Mouse (Mus musculus) erythroblast, embryonic 14.5 days (primary cell): Measurements from ENCODE around the gene D630045J12Rik. TPM values are rescaled to one million over a fixed set of nuclear protein-coding genes. Genes with fewer than 3 reads are reported as not detected.

ENCODE experiments used
- H3K27me3 ChIP-seq: 2 replicates; pipeline ENCODE4 v1.6.1; 2012; ENCODE audit warnings: inconsistent platforms; ENCODE audit not compliant: control insufficient read depth
- H3K36me3 ChIP-seq: 2 replicates; pipeline ENCODE4 v1.6.1; 2012; ENCODE audit warnings: mild to moderate bottlenecking, inconsistent platforms; ENCODE audit not compliant: control insufficient read depth
- H3K4me1 ChIP-seq: 2 replicates; pipeline ENCODE4 v1.6.1; 2012; ENCODE audit warnings: inconsistent platforms; ENCODE audit not compliant: control insufficient read depth
- H3K4me3 ChIP-seq: replicated peaks from 2 replicates; pipeline ENCODE3; 2012; ENCODE audit warnings: moderate library complexity, mild to moderate bottlenecking, inconsistent platforms
- H3K9me3 ChIP-seq: 2 replicates; pipeline ENCODE4 v1.6.1; 2012; ENCODE audit warnings: low read length, inconsistent platforms, mixed read lengths; ENCODE audit not compliant: control insufficient read depth
- GATA1 ChIP-seq: IDR thresholded peaks from 2 replicates; pipeline ENCODE4 v1.6.1; 2012; ENCODE audit warnings: low read length, inconsistent platforms, mixed read lengths
- TAL1 ChIP-seq: IDR thresholded peaks from 3 replicates; pipeline ENCODE4 v1.6.1; 2012; ENCODE audit warnings: low read length, inconsistent platforms, mixed read lengths
- polyA plus RNA-seq: library from polyadenylated mRNA; stranded (reverse); fragments of >175 nt; gene quantifications from 2 replicates; pipeline ENCODE4 v1.2.3, GENCODE M21; 2012

The D630045J12Rik gene
- polyA plus RNA-seq, 1 experiment = under 0.01 TPM

GRCm38 (mm10) chr6:38263393-38264159, 9.8 kb upstream of the D630045J12Rik start:
- H3K4me3 ChIP-seq = no peak overlapping the region
- H3K36me3 ChIP-seq = no peaks in the 10 kb centered on the region
- TF ChIP-seq GATA1 (no peak), TAL1 (no peak)
- no peaks in the 10 kb centered on the region for H3K27me3 ChIP-seq
- H3K4me1 ChIP-seq = no peaks in the 10 kb centered on the region
- no peaks in the 10 kb centered on the region for H3K9me3 ChIP-seq

DNA sequence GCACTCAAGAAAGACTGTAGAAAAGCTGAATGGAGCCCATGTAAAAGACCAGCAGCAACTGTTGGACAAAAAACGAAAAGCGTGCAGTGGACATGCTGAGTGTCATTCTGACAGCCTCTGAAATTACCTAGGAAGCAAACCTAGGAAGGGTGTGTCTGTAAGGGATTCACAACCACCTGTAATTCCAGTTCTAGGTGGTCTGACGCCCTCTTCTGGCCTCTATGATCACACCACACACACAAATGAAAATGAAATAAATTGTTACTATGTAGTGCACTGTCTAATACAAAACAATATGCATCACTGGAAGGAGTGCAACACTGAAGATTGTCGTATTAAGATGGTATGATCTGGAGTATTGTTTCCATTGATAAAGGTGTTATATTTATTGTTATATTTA, 8.1 kb upstream of the D630045J12Rik start:
- H3K36me3 ChIP-seq = no peaks in the 10 kb centered on the region
- no peaks in the 10 kb centered on the region for H3K4me1 ChIP-seq
- no peaks in the 10 kb centered on the region for H3K9me3 ChIP-seq
- TF ChIP-seq GATA1 (no peak), TAL1 (no peak)
- no peak overlapping the region for H3K4me3 ChIP-seq
- H3K27me3 ChIP-seq = no peaks in the 10 kb centered on the region

DNA sequence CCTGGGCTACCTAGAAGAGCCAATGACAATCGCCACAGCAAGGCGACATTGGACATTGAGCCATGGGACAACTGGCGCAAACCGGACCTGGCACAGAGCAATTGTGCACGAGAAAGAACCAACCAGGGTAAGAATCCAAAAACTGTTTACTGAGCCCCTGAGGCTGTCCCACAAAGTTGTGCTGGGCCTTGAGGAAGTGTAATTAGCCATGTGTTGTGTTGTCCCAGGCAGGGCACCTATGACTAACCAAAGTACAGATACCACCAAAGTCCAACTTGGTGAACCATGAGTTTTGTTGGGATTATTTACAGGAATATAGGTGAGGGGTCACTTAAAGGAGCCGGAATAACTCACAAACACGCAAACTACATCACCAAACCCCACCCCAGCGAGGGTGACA, 3.7 kb upstream of the D630045J12Rik start:
- TF ChIP-seq GATA1 (no peak), TAL1 (no peak)

DNA sequence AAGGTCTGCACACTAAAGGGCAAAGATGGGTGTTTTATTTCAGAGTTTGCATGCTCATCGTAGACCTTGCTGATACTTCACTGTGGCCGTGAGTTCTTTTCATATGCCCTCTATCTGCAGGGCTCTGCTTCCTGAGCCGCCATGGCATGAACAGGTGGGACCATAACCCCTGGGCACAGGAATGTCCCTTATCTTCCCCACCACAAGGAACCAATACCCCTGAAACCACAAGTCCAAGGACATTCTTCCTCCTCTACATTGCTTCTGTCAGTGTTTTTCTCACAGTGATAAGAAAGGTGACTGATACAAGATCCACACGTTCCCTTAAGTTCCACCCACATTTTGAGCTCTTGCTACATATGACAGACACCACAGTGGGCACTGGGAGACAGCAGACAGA, 3.0 kb upstream of the D630045J12Rik start:
- no peaks in the 10 kb centered on the region for H3K9me3 ChIP-seq
- H3K4me1 ChIP-seq = peaks cover 13% of the 10 kb centered on the region
- no peaks in the 10 kb centered on the region for H3K36me3 ChIP-seq
- peaks cover 41% of the 10 kb centered on the region for H3K27me3 ChIP-seq
- TF ChIP-seq TAL1 (no peak), GATA1 (no peak)
- no peak overlapping the region for H3K4me3 ChIP-seq

More for the DNA sequence above, 3.7 kb upstream of the D630045J12Rik start:
- Histone ChIP-seq H3K4me3 (no peak overlapping the region), H3K4me1 (peaks cover 13% of the 10 kb centered on the region), H3K36me3 (no peaks in the 10 kb centered on the region), H3K27me3 (peaks cover 33% of the 10 kb centered on the region), H3K9me3 (no peaks in the 10 kb centered on the region)

DNA sequence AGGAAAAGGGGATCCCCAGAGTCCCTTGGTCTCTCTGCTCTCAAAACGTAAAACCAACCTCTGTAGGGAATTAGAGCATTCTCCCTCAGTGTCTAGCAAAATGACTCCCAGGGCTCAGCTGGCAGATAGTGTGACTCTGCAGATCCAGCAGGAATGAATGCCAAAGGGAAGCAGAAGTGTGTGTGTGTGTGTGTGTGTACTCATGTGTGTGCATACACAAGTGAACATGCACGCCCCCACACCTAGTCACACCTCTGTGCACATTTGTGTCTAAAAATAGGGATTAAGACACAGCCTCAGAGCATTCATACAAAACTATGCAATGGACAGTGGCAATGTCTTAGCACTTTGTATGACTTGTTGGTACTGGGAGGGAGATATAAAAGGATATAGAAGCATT, 2.0 kb upstream of the D630045J12Rik start:
- no peaks in the 10 kb centered on the region for H3K9me3 ChIP-seq
- H3K27me3 ChIP-seq = peaks cover 46% of the 10 kb centered on the region
- peaks cover 13% of the 10 kb centered on the region for H3K4me1 ChIP-seq
- TF ChIP-seq TAL1 (no peak), GATA1 (no peak)
- H3K4me3 ChIP-seq = no peak overlapping the region
- H3K36me3 ChIP-seq = no peaks in the 10 kb centered on the region

- Histone ChIP-seq H3K36me3 (no peaks in the 10 kb centered on the region), H3K4me3 (peak overlapping the region; percentile 60), H3K9me3 (no peaks in the 10 kb centered on the region), H3K27me3 (peaks cover 46% of the 10 kb centered on the region), H3K4me1 (peaks cover 13% of the 10 kb centered on the region)
- no peak for TF ChIP-seq TAL1
- TF ChIP-seq GATA1 = no peak
Measured at GRCm38 (mm10) chr6:38252766-38253735, 758 bp downstream of the D630045J12Rik start.

DNA sequence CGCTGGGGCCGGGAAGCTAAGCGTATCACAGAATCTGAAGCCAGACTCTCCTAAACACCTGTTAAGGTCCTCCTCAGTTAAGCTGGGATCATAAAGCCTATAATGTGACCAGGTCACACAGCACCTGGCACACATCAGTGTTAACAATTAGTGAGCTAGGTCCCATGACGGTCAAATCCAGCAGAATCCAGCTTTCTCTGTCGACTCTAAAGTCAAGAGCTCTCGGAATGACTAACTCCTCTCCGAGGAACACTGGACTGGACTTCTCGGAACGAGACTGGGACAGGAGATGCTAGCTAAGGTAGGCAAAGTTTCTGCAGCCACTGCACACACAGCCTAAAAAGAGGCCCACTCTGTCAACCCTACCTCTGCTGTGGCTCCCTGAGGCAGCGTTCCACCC, 1.7 kb downstream of the D630045J12Rik start:
- H3K4me3 ChIP-seq = no peak overlapping the region
- no peaks in the 10 kb centered on the region for H3K9me3 ChIP-seq
- no peak for TF ChIP-seq GATA1
- TF ChIP-seq TAL1 = no peak
- no peaks in the 10 kb centered on the region for H3K36me3 ChIP-seq
- peaks cover 46% of the 10 kb centered on the region for H3K27me3 ChIP-seq
- H3K4me1 ChIP-seq = peaks cover 13% of the 10 kb centered on the region

DNA sequence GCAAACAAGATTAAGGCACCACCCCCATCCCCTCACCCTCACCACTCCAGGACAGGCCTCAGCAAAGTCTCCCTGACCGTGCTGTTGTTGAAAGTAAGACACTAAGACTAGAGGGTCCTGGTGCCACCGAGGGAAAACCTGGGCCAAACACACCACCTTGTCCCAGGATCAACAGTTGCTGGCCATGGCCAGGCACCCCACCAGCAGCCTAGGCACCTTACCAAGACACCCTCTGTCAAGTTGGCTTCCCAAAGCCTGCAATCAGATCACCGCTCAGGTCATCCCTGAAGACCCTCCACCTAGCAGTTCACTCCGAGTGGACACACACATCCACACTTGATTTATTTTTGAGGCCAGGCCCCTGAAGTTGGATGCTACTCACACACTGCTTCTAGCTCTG, 2.3 kb downstream of the D630045J12Rik start:
- TF ChIP-seq GATA1 (no peak), TAL1 (no peak)
- H3K4me1 ChIP-seq = peaks cover 13% of the 10 kb centered on the region

GRCm38 (mm10) chr6:38247362-38247761, 6.4 kb downstream of the D630045J12Rik start:
- Histone ChIP-seq H3K36me3 (no peaks in the 10 kb centered on the region), H3K4me3 (no peak overlapping the region)
- TF ChIP-seq TAL1 (no peak), GATA1 (no peak)

More for the DNA sequence above, 2.3 kb downstream of the D630045J12Rik start:
- peaks cover 46% of the 10 kb centered on the region for H3K27me3 ChIP-seq
- no peaks in the 10 kb centered on the region for H3K9me3 ChIP-seq
- H3K36me3 ChIP-seq = no peaks in the 10 kb centered on the region
- no peak overlapping the region for H3K4me3 ChIP-seq

More at GRCm38 (mm10) chr6:38247362-38247761, 6.4 kb downstream of the D630045J12Rik start:
- Histone ChIP-seq H3K4me1 (no peaks in the 10 kb centered on the region), H3K9me3 (no peaks in the 10 kb centered on the region), H3K27me3 (peaks cover 11% of the 10 kb centered on the region)
